25 mouse cellular contexts compared by ENCODE assay signal in genomic region chr2:25969319-25969718, GRCm38 (mm10). TPM values are rescaled to one million over a fixed set of nuclear protein-coding genes. Genes with fewer than 3 reads are reported as not detected.
DNase-seq lines count a peak whose midpoint lies in the region; ATAC-seq and TF ChIP-seq lines count a peak whose summit lies in the region.
"Had no signal": no experiment of that assay in that cellular context is flagged by ENCODE, and none has a peak within 500 bp of the region (broad histone marks: within the 10 kb centered on the region; RNA-seq: fewer than 3 reads in every experiment).

No protein-coding gene starts in this region.

- peaks cover 29% of the 10 kb centered on the region for H3K4me1 ChIP-seq in heart, embryonic 10.5 days
- peaks cover 32% of the 10 kb centered on the region for H3K4me1 ChIP-seq in heart, embryonic 16.5 days (ENCODE audit: control insufficient read depth, insufficient read depth, low read length)
- peaks cover 14% of the 10 kb centered on the region; the same call in 1 of the 2 replicates for H3K4me1 ChIP-seq in lung, postnatal 0 days (ENCODE audit: insufficient read depth, low read depth, low read length)
- H3K4me1 ChIP-seq: limb, embryonic 10.5 days; stomach, embryonic 15.5 days had no signal

- 0 out of 2 replicates have a peak, but pooled peaks have one; percentile 31 for ATAC-seq in erythroid progenitor cell, adult 5-6 weeks (replicated peaks; ENCODE audit: low FRiP score, poor library complexity, severe bottlenecking)
- ATAC-seq in heart, embryonic 16.5 days (replicated peaks; ENCODE audit: extremely low read depth, insufficient read depth, low FRiP score): no peak
- ATAC-seq in lung, postnatal 0 days: peak; percentile 98
- ATAC-seq: hindbrain, embryonic 16.5 days; intestine, embryonic 15.5 days; Patski had no signal

- H3K4me3 ChIP-seq in heart, embryonic 10.5 days: no peak overlapping the region
- H3K4me3 ChIP-seq in heart, embryonic 16.5 days (ENCODE audit: low read length): no peak overlapping the region
- no peak overlapping the region for H3K4me3 ChIP-seq in lung, postnatal 0 days (ENCODE audit: low read depth, low read length)
- H3K4me3 ChIP-seq: forebrain, embryonic 12.5 days; hindbrain, embryonic 10.5 days; intestine, embryonic 15.5 days; limb, embryonic 10.5 days; liver, embryonic 15.5 days; neural tube, embryonic 12.5 days; stomach, embryonic 15.5 days had no signal

- no peak overlapping the region for H3K4me2 ChIP-seq in heart, embryonic 16.5 days (ENCODE audit: low read depth, low read length)
- H3K4me2 ChIP-seq in lung, postnatal 0 days (replicated peaks; ENCODE audit: low read depth, low read length): no peak overlapping the region
- H3K4me2 ChIP-seq: forebrain, embryonic 12.5 days; intestine, embryonic 15.5 days; liver, embryonic 15.5 days; neural tube, embryonic 12.5 days; stomach, embryonic 15.5 days had no signal

- no peak overlapping the region for H3K27ac ChIP-seq in heart, embryonic 10.5 days
- peak overlapping the region; percentile 56 for H3K27ac ChIP-seq in heart, embryonic 16.5 days (ENCODE audit: low read length)
- peak overlapping the region; percentile 80 for H3K27ac ChIP-seq in lung, postnatal 0 days (ENCODE audit: low read length)
- H3K27ac ChIP-seq: forebrain, embryonic 12.5 days; hindbrain, embryonic 10.5 days; intestine, embryonic 15.5 days; limb, embryonic 10.5 days; liver, embryonic 15.5 days; neural tube, embryonic 12.5 days; stomach, embryonic 15.5 days had no signal

- peak; percentile 50 to 70 for DNase-seq in heart, adult 18-20 months
- no peak for DNase-seq in heart, embryonic 10.5 days (ENCODE audit: low spot score)
- DNase-seq in lung, postnatal 0 days (ENCODE audit: low spot score): peak; percentile 91
- no peak for DNase-seq in frontal cortex, postnatal 10 days (ENCODE audit: low spot score in 2 of 2)
- no peak for DNase-seq in MN1 (ENCODE audit: low spot score)
- no peak for DNase-seq in right cerebral cortex, adult 18-20 months
- DNase-seq: cerebellum, adult 11-12 months; cerebellum, postnatal 10 days; kidney, adult 8-10 months; kidney, postnatal 10 days; liver; midbrain, embryonic 14.5 days; retina, postnatal 1 day; thymus, postnatal 25 days had no signal

- peaks cover 32% of the 10 kb centered on the region for H3K36me3 ChIP-seq in heart, embryonic 10.5 days
- peaks cover 20% of the 10 kb centered on the region for H3K36me3 ChIP-seq in heart, embryonic 16.5 days (ENCODE audit: control insufficient read depth, insufficient read depth)
- H3K36me3 ChIP-seq in lung, postnatal 0 days (ENCODE audit: insufficient read depth, low read length): no peaks in the 10 kb centered on the region

- TF ChIP-seq EP300 in lung, postnatal 0 days (IDR thresholded peaks at IDR 0.05): peak; percentile 75

- H3K27me3 ChIP-seq in heart, embryonic 10.5 days (ENCODE audit: insufficient read depth, poor library complexity, severe bottlenecking): no peaks in the 10 kb centered on the region
- no peaks in the 10 kb centered on the region for H3K27me3 ChIP-seq in heart, embryonic 16.5 days (ENCODE audit: control insufficient read depth, insufficient read depth, low read length)
- H3K27me3 ChIP-seq in lung, postnatal 0 days (replicated peaks; ENCODE audit: insufficient read depth, low read length): no peaks in the 10 kb centered on the region
- H3K27me3 ChIP-seq: forebrain, embryonic 12.5 days; intestine, embryonic 15.5 days; liver, embryonic 15.5 days; neural tube, embryonic 12.5 days; Patski; stomach, embryonic 15.5 days had no signal

- no peak for TF ChIP-seq CTCF in lung, postnatal 0 days (IDR thresholded peaks at IDR 0.05)

- H3K9me3 ChIP-seq in heart, embryonic 10.5 days: no peaks in the 10 kb centered on the region
- no peaks in the 10 kb centered on the region for H3K9me3 ChIP-seq in heart, embryonic 16.5 days (replicated peaks; ENCODE audit: control insufficient read depth, low read length)
- no peaks in the 10 kb centered on the region for H3K9me3 ChIP-seq in lung, postnatal 0 days (ENCODE audit: low read length)
- H3K9me3 ChIP-seq: forebrain, embryonic 12.5 days; hindbrain, embryonic 10.5 days; intestine, embryonic 15.5 days; limb, embryonic 10.5 days; liver, embryonic 15.5 days; neural tube, embryonic 12.5 days; stomach, embryonic 15.5 days had no signal

- 84% methylated on average over 4 of the region's 4 CpGs for WGBS in heart, embryonic 10.5 days
- WGBS in heart, embryonic 16.5 days: 64% methylated on average over 4 of the region's 4 CpGs
- 57% methylated on average over 4 of the region's 4 CpGs for WGBS in lung, postnatal 0 days

- H3K9ac ChIP-seq in heart, embryonic 16.5 days (ENCODE audit: low read length): no peak overlapping the region
- no peak overlapping the region for H3K9ac ChIP-seq in lung, postnatal 0 days (replicated peaks; ENCODE audit: low read depth)
- H3K9ac ChIP-seq: forebrain, embryonic 12.5 days; intestine, embryonic 15.5 days; liver, embryonic 15.5 days; neural tube, embryonic 12.5 days; stomach, embryonic 15.5 days had no signal

RNA-seq across cellular contexts. Expression of gene Camsap1, which starts 13.8 kb away (rescaled TPM):
- total RNA-seq in heart, adult 18-20 months (2021): 10 to 100 TPM; 32.6 to 32.8 TPM
- polyA plus RNA-seq in heart, embryonic 10.5 days (2016; fragmentation: Nextera tagmentation; extraction: Ambion mirVana): 13.4 and 13.9 TPM in 2 replicates
- total RNA-seq in erythroid progenitor cell, adult 5-6 weeks (2015; ENCODE audit: low replicate concordance): 18.9 and 31.4 TPM in 2 replicates
- total RNA-seq in erythroid progenitor cell, adult 5-6 weeks (2017; ENCODE audit: low replicate concordance): 67.6 and 93.3 TPM in 2 replicates
- 6.0 and 8.9 TPM in 2 replicates for polyA plus RNA-seq in heart, embryonic 16.5 days (2015; fragmentation: Nextera tagmentation; extraction: Ambion mirVana)
- polyA plus RNA-seq in lung, postnatal 0 days (2015; fragmentation: Nextera tagmentation; extraction: Ambion mirVana): 5.2 and 5.4 TPM in 2 replicates

RNA-seq across cellular contexts. Expression of gene Ubac1, which starts 52.2 kb away (rescaled TPM):
- total RNA-seq in heart, adult 18-20 months (2021): 10 to 100 TPM; 80.3 to 90.3 TPM
- polyA plus RNA-seq in heart, embryonic 10.5 days (2016; fragmentation: Nextera tagmentation; extraction: Ambion mirVana): 116 and 127 TPM in 2 replicates
- total RNA-seq in erythroid progenitor cell, adult 5-6 weeks (2015; ENCODE audit: low replicate concordance): 1,305 and 1,318 TPM in 2 replicates
- 1,008 and 1,122 TPM in 2 replicates for total RNA-seq in erythroid progenitor cell, adult 5-6 weeks (2017; ENCODE audit: low replicate concordance)
- 114 and 116 TPM in 2 replicates for polyA plus RNA-seq in heart, embryonic 16.5 days (2015; fragmentation: Nextera tagmentation; extraction: Ambion mirVana)
- 39.2 and 40.6 TPM in 2 replicates for polyA plus RNA-seq in lung, postnatal 0 days (2015; fragmentation: Nextera tagmentation; extraction: Ambion mirVana)

Comparison
In these comparisons a context has a peak if more than half of its experiments do, and no peak if none do; other contexts are left out.
1. DNase-seq: peak in heart, adult 18-20 months (2 of 2) and lung, postnatal 0 days (single experiment); none in heart, embryonic 10.5 days (single experiment), frontal cortex, postnatal 10 days (0 of 2), MN1 (single experiment) and right cerebral cortex, adult 18-20 months (single experiment).